Mouse (Mus musculus) cerebellum, postnatal 10 days (tissue): ENCODE data around the gene Ebf4.
"Not testable (repeated sequence)": the region's sequence is repeated elsewhere in the genome, so short reads cannot be mapped to it uniquely, and the experiment has no call there.

ENCODE experiments used
- DNase-seq, 2 experiments: peaks; one replicate each; pipeline ENCODE4 v3.0.0; 2021; ENCODE audit warnings: mixed read lengths in 2 of 2

Gene Ebf4

DNA sequence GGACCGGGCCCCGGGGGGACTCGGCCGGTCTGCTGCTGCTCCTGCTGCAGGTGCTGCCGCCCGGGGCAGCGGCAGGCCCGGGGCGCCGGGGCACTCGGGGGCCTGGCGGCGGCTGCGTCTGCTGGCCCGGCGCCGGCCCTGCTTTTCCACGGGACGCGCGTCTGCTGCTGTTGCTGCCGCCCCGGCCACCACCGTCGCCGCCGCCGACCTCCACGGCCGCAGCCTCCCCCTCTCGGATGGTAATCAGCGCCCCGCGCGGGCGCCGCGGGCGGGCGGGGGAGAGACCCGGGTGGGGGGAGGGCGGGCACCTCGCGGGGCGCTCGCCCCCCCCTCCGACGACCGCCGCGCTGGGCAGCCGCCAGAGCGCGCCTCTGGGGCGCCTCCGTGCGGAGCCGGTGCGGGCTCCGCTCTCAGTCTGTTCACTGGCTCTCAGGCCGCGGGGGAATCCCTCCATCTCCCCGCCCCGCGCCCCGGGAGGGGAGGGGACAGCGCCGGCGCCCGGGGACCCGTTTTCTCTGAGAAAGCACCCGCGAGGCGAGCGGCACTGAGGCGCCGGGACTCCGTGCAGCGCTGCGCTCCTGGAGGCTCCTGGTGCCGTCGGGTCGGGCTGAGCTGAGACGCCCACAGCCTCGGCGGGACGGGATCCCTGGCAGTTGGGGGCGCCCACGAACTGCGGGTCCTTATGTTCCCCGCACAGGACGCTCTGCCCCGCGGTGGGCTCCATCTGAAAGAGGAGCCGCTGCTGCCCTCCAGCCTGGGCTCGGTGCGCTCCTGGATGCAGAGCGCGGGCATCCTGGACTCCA lies 563 bp downstream of the Ebf4 start:
- peak; percentile 65 to 66 for DNase-seq

DNA sequence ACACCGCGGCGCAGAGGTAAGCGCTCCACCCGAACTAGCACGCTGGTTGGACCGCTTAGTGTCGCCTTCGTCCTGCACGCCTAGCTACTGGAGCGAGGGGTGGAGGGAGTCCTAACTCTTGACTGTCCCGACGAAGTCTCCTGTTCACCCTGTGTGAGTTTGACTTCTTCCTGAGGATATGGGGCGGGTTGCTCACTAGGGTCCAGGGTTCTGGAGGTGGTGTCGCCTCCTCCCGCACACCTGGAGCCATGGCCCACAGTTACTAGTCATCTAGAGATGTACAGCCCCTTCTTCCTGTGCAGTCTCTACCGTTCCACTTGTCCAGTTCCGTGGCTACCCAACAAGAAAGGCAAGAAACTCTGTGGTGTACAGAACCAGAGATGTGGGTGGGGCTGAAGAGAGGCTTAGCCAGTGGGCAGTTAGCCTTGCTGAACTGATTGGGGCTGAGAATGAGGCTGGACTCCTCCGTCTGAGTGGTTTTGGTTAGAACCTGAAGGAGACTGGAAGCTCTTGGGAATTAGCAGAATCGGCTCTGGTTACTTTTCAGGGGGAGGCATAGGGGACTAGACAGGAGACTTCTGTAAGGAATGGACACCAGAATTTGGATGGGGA lies 1.3 kb downstream of the Ebf4 start:
- DNase-seq = peak in 1 of 2 experiments; percentile 26

DNA sequence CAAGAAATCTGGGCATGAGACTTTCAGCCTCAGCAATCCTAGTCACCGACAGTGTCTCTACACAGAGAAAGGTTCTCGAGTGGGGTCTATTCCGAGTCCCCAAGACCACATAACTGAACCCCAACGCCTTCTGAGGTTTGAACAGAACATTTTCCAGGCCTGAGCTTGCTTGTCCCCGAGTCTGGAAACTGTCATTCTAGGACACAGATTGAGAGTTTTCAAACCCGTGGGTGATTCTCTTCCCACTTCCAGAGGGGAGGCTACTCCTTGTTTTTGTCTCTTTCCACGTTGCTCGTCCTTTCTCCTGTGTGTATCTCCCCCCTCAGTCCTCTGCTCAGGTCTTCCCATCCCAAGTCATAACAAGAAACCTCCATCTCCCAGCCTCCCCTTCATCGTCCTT lies 2.6 kb downstream of the Ebf4 start:
- no peak for DNase-seq

DNA sequence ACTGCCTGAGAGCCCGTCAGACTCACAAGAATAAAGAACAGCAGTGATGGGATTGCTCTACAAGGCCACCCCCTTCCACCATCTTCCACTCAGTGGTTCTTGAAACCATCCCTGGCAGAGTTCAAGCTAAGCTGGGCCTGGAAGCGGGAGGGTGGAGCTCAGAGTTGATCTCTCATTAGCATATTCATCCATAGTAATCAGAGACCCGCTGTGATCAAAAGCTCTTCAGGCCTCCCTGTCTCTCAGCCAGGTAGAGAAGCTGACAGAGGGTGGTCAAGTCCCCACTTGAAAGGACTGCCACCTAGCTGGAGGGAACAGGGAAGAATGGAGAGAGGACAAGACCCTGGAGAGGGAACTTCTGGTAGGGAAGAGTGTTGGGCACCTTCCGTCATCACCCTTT lies 8.0 kb downstream of the Ebf4 start:
- DNase-seq = no peak

DNA sequence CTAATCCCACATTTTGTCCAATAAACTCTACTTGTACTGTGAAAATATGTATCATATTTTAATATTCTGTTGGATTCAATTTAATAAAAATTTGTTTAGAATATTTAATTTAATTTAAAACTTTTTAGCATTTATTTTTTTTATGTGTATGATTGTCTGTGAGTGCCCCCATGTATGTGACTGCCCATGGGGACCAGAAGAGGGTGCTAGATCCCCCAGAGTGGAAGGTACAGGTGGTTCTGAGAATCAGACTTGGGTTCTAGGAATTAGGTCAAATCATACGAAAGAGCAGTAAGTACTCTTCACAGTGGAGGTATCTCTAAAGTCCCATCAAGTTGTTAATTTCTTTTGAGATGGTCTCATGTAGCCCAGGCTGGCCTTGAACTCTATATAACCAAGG lies 32.1 kb downstream of the Ebf4 start:
- no peak for DNase-seq

DNA sequence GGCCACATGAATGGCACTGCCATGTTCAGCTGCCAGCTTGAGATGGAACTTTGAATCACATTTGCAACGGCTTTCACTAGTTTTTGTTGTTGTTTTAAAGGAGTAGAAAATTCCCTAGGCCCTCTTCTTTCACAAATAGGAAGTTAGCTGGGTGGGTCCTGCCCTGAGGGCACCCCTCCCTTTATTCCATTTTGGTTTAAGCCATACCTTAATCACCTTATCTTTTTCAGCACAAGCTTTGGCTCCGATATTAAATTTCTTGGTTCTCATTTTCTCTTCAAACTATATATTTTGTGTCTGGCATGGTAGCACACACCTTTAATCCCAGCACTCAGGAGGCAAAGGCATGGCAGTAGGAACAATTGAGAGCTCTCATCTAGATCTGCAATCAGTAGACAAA lies 34.5 kb downstream of the Ebf4 start:
- no peak for DNase-seq

DNA sequence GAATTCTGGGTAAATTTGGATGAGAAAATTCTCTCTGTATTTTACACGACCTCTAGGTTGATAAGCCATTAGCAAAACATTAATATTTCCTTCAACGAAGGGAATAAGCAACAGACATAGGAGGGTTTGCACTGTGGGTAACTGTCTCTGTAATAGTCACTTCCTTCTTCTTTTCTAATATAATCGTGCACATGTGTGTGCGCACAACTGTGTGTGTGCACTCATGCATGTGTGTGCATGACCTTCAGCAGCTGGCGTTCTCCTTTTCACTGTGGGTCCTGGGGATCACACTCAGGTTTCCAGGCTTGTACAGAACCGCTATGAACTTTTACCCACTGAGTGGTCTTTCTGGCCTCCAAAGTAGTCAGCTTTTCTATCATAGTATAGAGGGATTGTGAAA lies 40.1 kb downstream of the Ebf4 start:
- no peak for DNase-seq

DNA sequence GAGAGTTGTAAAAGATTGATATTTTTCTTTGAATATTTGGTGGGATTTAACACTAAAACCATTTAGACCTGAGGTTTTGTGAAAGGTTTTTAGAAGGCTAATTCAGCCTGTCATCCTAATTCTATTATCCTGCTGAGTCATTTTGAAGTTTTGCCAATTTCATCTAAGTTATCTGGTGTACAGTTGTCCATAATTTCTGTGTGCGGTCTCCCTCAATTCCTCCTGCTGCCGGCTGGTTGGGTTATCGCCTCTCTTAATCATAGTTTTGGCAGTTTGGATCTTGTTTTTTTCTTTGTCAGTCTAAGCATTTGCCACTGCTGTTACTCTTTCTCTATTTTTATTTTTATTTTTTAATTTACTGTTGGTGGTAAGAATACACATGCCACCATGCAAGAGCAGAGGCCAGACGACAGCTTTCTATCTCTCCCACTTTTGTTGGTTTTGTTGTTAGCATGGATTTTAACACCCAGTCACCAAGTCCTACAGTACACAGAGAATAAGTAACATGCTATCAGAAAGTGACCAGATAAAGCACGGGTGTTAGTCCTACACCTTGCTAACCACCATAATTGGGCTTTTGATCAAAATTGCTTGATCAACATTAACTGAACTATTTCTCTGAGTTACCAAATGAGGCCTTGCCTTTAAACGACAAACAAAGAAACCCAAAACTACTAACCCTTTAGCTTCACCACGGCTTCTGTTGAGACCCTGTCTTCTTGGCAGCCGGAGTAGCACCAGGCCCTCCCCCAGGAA lies 45.7 kb downstream of the Ebf4 start:
- DNase-seq = no peak

DNA sequence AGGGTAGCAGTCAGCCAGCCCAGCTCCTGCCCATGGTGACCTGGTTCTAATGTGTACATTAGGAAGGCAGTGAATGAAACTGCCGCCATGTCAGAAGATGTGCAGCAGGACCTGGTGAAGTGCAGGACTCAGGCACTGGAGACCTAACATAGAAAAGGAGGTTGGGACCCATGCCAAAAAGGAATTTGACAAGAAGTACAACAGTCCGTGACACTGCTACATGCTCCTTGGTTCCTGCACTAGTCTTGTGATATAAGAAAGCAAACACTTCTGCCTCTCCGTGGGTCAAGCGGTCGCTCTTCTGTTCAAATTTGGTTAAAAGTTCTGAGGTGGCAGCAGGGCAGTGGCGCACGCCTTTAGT lies 46.2 kb downstream of the Ebf4 start:
- no peak for DNase-seq

DNA sequence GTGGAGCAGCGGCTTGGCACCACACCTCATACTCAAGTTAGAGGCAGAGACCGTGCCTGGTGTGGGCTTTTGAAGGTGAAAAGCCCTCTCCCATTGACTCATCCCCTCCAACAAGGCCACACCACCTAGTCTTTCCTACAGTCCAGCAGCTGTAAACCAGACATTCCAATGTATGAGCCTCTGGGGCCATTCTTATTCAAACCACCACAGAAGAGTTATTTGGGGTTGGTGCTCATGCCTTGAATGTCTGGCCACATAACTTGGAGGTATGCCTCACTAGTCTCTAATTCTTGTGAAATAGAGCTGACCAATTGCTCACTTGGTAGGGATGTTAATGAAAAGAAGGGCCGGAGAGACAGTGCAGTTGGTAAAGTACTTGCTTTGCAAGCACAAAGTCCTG lies 55.4 kb downstream of the Ebf4 start:
- no peak for DNase-seq

DNA sequence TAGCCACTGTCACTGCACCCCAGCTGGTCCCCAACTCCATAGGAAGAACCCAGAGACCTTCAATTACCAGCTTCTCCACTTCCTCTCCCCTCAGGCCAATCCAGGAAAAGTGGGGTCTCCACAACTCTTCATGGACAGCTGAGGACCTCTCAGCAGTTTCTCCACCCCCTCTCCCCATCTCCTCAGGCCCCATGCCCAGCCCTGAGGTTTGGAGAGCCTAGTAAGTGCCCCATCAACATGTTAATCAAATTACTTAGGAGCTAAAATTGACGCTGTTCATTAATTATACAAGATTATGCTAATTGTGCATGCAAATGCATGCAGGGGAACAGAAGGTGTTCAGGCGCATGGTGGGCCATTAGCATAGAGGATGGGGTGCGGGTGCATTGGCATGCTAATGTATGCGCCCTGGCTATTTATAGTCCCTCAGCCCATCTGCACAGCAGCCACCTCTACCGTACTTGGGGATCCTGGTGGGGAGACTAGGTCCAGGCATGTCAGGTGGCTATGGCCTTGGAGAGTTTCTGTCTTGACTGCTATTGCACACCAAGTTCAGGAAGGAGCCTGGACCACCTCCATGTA lies 56.9 kb downstream of the Ebf4 start:
- no peak for DNase-seq

DNA sequence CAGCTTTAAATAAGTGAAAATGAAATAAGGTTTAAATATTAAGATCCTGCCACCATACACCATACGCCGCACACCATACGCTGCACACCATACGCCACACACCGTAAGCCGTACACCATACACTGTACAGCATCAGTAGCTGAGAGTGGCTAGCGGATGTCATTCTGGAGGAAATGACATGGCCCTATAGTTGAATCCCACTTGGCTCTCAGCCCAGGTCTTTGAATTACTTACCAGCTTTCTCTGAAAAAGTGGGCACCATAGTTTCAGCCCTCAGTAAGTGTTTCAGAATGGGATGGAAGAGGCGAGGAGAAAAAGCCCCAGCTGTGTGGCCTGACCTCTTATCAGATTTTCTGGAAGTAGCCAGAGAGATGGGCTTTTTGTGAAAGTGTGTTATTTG lies 58.4 kb downstream of the Ebf4 start:
- no peak for DNase-seq

DNA sequence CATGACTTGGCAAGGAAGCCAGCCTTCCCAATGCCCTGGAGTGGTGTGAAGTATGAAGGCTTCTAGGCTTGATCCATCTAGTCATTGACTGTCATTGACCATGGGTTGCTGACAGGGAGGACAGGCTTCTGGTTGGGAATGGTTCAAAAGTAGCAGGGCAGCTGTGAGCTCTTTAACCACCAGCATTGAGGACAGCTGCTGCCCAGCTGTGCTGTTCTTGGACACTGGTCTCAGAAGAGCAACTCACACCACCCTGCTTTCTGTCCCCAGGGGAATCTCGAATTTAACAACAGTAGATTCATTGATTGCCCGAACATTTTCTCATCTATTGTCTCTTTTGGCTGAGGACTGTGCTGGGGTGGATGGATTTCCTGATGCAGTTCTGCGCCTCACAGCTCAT lies 58.9 kb downstream of the Ebf4 start:
- DNase-seq = no peak

DNA sequence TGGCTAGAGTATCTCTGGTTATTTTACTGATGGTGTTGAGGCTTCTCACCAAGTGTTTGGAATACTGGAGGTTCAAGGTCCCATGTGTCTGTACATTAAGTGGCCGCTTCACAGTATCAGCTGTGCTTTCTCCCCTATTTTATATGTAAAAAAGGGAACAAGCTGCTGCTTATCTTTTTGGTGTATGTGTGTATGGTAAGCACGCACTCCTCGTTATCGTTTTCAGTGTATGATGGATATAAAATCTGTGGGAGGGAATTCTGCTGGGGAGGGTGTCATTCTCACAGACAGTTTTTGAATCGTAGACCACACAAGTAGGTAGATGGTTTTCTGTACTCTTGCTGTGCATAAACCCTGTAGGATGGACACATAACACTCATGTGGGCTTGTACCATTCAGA lies 62.6 kb downstream of the Ebf4 start:
- DNase-seq = no peak

DNA sequence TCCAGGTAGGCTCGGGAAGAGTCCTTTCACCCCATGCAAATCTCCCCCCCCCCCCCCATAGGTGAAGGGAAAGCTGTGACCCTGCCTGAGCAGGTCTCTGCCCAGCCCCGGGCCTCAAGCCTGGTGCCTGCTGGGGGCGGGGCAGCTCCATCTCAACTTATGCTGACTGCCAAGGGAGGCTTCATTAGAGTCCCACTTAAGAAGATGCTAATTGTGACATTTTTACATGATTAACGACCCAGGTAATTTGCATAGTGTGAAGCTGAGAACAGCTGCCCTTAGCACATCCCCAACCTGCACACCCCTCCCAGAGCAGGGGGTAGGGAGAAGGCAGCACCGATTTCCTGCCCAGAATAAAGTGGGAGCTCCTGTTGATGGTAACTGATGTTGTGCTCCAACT lies 63.9 kb downstream of the Ebf4 start:
- DNase-seq = no peak

DNA sequence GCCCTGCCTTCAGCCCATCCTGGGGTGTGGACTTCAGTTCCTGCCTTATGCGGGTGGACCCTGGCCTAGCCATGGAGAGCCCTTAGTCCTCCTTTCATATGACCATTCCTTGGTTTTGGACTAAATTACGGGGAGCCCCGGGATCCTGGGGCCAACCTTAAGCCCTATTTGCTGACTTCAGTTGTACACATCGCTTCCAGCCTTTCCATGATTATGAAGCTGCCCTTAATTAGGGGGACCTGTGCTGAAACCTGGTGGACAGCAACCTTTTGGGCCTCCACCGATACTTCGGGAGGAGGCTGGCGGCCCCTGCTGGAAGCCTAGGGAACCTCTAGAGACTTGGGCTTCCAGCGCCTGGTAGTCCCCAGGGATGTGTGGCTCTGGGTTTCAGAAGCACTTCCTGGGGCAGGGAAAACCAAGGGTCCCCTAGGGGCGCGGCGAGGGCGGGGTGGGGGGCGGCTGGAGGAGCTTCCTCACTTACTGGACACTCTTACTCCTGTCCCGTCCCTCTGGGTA lies 67.6 kb downstream of the Ebf4 start:
- peak; percentile 67 to 69 for DNase-seq

DNA sequence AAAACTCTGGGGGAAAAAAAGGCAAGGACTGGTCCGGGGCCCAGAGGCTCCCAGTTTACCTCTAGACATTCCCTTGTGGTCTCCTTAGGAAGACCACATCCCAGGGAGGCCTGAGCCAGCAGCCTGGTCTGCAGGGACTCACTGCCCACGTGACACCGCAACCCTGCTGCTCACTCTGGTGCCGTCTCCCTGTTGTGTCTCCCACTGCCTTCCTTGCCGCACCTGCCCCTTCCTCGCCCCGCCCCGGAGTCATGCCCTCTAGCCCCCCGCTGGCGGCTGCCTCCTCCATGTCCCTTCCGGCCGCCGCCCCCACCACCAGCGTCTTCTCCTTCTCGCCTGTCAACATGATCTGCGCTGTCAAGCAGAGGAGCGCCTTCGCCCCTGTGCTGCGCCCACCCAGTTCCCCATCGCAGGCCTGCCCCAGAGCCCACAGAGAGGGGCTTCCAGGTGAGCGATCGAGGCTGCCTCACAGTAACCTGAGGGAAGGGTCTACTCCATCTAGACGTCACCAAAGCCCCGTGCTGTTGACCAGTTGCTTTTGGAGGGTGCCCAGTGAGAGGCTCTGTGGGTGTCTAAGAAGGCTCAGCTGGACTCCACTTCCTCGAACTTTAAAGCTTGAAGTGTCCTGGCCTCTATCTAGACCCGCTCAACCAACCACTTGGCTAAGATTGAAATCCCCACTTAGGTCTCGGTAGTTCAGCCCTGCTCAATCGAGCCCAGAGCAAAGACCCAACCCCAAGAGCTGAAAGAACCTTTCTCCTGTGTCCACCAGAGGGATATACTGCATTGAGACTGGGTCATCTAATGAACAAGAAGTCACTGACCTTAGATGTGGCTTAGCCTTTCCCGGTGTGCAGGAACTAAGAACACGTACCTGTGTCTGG lies 70.5 kb downstream of the Ebf4 start:
- DNase-seq = peak; percentile 11 to 12

DNA sequence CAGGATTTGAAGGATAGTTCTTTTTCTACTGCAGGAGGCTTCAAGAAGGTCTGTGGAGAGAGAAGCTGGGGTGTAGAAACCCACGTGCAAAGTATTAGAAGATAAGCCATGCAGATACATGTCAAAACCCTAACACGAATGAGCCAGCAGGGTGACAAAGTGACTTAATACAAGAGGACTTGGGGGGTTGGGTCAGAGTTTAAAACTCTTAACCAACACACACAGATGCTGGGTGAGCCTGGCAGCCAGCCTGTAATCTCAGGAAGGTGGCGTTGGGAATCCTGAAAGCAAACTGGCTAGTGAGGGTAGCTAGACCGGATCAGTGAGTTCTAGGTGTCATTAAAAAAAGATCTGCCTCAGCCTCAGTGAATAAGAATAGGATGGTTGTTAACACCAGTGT lies 72.4 kb downstream of the Ebf4 start:
- no peak for DNase-seq

DNA sequence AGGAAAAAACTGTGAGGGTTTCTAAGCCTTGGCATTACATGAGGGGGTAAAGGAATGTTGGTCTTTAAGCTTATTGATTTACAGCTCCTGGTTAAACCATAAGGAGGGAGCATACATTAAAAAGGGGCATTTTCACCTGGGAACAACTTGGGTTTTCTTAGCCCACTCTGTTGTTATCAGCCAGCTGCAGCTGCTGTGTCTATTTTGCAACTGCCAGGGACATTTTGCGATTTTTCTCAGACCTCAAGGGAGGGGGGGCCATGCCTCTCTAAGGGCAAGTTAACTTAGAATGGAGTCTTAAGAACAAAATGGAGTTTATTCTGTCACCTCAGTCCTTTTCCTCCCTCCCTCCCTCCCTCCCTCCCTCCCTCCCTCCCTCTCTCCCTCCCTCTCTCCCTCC lies 78.1 kb downstream of the Ebf4 start:
- not testable (repeated sequence) for DNase-seq

DNA sequence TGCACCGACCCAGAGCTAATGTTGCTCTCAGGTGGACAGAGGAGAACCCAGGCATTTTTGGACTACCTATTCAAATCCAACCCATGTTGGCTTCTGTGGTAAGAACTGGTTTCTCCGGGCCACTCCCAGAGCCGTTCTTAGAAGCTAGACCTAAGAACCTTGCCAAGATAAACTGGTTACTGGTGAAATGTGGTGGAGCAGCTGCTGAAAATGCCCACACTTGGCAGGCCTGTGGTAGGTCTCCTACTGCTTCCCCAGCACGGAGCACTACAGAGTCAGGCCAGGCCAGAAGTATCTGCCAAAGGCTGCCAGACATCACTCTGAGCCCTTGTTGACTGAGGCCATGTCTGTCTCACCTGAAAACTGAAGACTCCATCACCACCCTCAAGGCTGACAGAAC lies 80.0 kb downstream of the Ebf4 start:
- peak; percentile 22 to 59 for DNase-seq

DNA sequence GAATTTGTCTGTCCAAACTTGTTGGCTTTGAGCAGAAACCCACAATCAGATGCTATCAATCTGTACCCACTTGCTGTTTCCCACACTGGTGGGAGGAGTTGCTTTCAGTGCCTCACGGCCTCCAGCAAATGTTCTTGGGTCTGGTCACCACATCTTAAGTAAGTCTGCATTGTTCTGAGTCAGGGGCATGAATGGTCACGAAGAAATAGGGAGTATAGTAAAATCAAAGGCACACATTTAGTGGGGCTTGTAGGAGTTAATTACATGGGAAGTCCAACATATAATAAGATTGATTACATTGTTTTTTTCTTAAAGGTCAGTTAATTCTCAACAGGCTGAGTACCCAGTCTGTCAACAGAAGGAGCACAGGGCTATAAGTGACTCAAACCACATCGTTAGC lies 88.2 kb downstream of the Ebf4 start:
- DNase-seq = no peak

DNA sequence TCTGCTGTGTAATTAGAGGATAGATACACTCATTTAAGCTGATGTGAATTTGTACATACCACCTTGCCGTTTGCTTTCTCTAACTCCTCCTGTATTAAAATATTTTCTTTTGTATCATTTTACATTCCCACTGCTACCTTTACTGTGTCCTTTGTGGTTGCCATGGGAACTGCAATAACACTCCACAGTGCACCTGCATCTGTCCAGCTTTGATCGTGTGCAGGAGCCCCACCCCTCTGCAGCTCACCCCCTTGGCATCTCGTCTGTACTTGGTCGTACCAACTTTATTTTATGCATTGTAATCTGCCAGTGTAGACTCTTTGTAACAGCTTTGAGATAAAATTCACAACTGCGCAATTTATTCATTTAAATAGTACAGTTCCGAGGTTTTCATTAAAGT lies 88.9 kb downstream of the Ebf4 start:
- DNase-seq = no peak

DNA sequence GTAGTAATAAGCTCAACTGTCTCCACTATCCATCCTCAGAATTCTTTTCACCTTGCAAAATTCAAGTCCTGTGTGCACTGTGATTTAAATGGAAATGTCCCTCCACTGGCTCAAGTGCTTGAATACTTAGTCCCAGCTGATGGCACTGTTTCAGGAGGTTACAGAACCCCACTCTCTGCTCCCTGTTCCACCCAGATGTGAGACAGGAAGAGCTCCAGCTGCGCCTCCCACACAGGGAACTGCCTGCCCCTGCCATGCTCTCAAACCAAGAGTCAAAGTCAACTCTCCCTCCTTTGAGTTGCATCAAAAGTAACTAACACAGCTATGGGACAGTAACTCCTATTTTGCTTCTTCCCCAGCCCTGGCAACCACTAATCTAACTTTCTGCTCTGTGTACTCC lies 91.2 kb downstream of the Ebf4 start:
- DNase-seq = no peak
